Mouse (Mus musculus) heart, embryonic 11.5 days (tissue): ENCODE data around the gene Kcnk6. TPM values are rescaled to one million over a fixed set of nuclear protein-coding genes. Genes with fewer than 3 reads are reported as not detected.
"Not testable (repeated sequence)": the region's sequence is repeated elsewhere in the genome, so short reads cannot be mapped to it uniquely, and the experiment has no call there.

ENCODE experiments used
- ATAC-seq: fragments of 200-750 bp; cut with Nextera tagmentation; replicated peaks from 2 replicates; pipeline ENCODE4 v1.8.0; 2017; ENCODE audit warnings: moderate library complexity; ENCODE audit not compliant: insufficient number of reproducible peaks, low FRiP score, low TSS enrichment
- H3K27ac ChIP-seq: fragments of 300-500 bp; sonication (generic); 2 replicates; pipeline ENCODE4 v1.5.1; 2014; ENCODE audit warnings: mild to moderate bottlenecking, low read depth, low read length
- H3K27me3 ChIP-seq: fragments of 300-500 bp; sonication (generic); 2 replicates; pipeline ENCODE4 v1.6.1; 2014; ENCODE audit warnings: mild to moderate bottlenecking, low read length, mixed read lengths; ENCODE audit not compliant: control insufficient read depth, insufficient read depth
- H3K36me3 ChIP-seq: fragments of 300-500 bp; sonication (generic); 2 replicates; pipeline ENCODE4 v1.6.1; 2014; ENCODE audit warnings: mild to moderate bottlenecking, low read length, moderate library complexity, mixed read lengths; ENCODE audit not compliant: control insufficient read depth, insufficient read depth
- H3K4me1 ChIP-seq: fragments of 300-500 bp; sonication (generic); 2 replicates; pipeline ENCODE4 v1.6.1; 2014; ENCODE audit warnings: low read length; ENCODE audit not compliant: control insufficient read depth, insufficient read depth
- H3K4me2 ChIP-seq: fragments of 300-500 bp; sonication (generic); 2 replicates; pipeline ENCODE4 v1.6.1; 2014; ENCODE audit warnings: mild to moderate bottlenecking, moderate library complexity
- H3K4me3 ChIP-seq: fragments of 300-500 bp; sonication (generic); 2 replicates; pipeline ENCODE4 v1.5.1; 2014; ENCODE audit warnings: low read depth, low read length
- H3K9ac ChIP-seq: fragments of 300-500 bp; sonication (generic); 2 replicates; pipeline ENCODE4 v1.6.1; 2014; ENCODE audit warnings: mild to moderate bottlenecking, low read depth, low read length, moderate library complexity
- H3K9me3 ChIP-seq: fragments of 300-500 bp; sonication (generic); replicated peaks from 2 replicates; pipeline ENCODE4 v1.6.1; 2016; ENCODE audit warnings: low read length; ENCODE audit not compliant: control insufficient read depth
- WGBS: fragments of 180-500 bp; shearing (Covaris S2); extraction: QIAGEN DNeasy Blood & Tissue Kit; methylation state at CpG from one replicate; pipeline ENCODE4 v1.1.7; 2014; ENCODE audit not compliant: insufficient replicate concordance; 5-methylcytosine and 5-hydroxymethylcytosine counted together
- polyA plus RNA-seq: library from polyadenylated mRNA; unstranded; fragments of >200 nt; fragmentation: Nextera tagmentation; extraction: Ambion mirVana; gene quantifications from 2 replicates; pipeline ENCODE4 v1.2.1, GENCODE M21; 2014

Gene Kcnk6
- polyA plus RNA-seq, 1 experiment from 2014 or later = 0.89 TPM

DNA sequence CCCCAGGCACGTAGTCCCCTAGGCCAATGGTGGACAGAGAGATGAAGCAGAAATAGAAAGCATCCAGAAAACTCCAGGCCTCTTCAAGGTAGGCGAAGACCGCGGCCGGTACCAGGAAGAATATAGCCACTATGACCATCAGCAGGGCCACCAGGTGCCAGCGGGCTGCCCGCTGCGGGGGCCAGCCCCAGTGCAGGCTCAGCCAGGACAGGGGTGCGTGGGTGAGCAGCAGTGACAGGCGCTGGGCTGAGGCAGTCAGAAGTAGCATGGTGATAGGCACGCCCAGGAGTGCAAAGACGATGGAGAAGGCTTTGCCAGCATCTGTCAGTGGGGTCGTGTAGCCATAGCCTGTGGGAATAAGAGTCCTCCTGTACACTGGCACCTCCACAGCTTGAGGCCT, 6.8 kb downstream of the Kcnk6 start:
- Histone ChIP-seq H3K4me2 (no peak overlapping the region), H3K9me3 (no peaks in the 10 kb centered on the region), H3K4me3 (no peak overlapping the region), H3K9ac (no peak overlapping the region), H3K36me3 (no peaks in the 10 kb centered on the region), H3K27ac (no peak overlapping the region), H3K27me3 (peaks cover 6% of the 10 kb centered on the region; the same call in 1 of the 2 replicates), H3K4me1 (peaks cover 6% of the 10 kb centered on the region; the same call in 1 of the 2 replicates)
- no peak for ATAC-seq
- 74% methylated on average over 13 of the region's 13 CpGs for WGBS

GRCm38 (mm10) chr7:29224756-29225394, 7.4 kb downstream of the Kcnk6 start:
- no peak overlapping the region for H3K27ac ChIP-seq
- H3K4me1 ChIP-seq = peaks cover 6% of the 10 kb centered on the region; the same call in 1 of the 2 replicates
- H3K36me3 ChIP-seq = no peaks in the 10 kb centered on the region
- H3K4me3 ChIP-seq = no peak overlapping the region
- H3K9ac ChIP-seq = 0 out of 2 replicates have a peak overlapping the region, but pooled peaks have one; percentile 5
- H3K4me2 ChIP-seq = peak overlapping the region; percentile 8
- H3K27me3 ChIP-seq = peaks cover 6% of the 10 kb centered on the region; the same call in 1 of the 2 replicates
- no peak for ATAC-seq
- peaks cover 4% of the 10 kb centered on the region; the same call in 1 of the 2 replicates for H3K9me3 ChIP-seq
- whole genome bisulfite sequencing = 15% methylated on average over 16 of the region's 16 CpGs

GRCm38 (mm10) chr7:29214846-29215245, 17.5 kb downstream of the Kcnk6 start:
- Histone ChIP-seq H3K27ac (no peak overlapping the region), H3K4me1 (no peaks in the 10 kb centered on the region), H3K27me3 (peaks cover 8% of the 10 kb centered on the region), H3K4me2 (no peak overlapping the region), H3K9ac (no peak overlapping the region), H3K9me3 (peaks cover 11% of the 10 kb centered on the region), H3K36me3 (no peaks in the 10 kb centered on the region), H3K4me3 (no peak overlapping the region)
- WGBS = 42% methylated on average over 15 of the region's 15 CpGs
- no peak for ATAC-seq

GRCm38 (mm10) chr7:29214236-29214635, 18.1 kb downstream of the Kcnk6 start:
- Histone ChIP-seq H3K4me3 (no peak overlapping the region), H3K9me3 (peaks cover 8% of the 10 kb centered on the region), H3K27ac (no peak overlapping the region), H3K36me3 (no peaks in the 10 kb centered on the region), H3K4me2 (no peak overlapping the region), H3K27me3 (peaks cover 8% of the 10 kb centered on the region), H3K4me1 (no peaks in the 10 kb centered on the region), H3K9ac (no peak overlapping the region)
- ATAC-seq = no peak
- WGBS = 49% methylated on average over 2 of the region's 2 CpGs

DNA sequence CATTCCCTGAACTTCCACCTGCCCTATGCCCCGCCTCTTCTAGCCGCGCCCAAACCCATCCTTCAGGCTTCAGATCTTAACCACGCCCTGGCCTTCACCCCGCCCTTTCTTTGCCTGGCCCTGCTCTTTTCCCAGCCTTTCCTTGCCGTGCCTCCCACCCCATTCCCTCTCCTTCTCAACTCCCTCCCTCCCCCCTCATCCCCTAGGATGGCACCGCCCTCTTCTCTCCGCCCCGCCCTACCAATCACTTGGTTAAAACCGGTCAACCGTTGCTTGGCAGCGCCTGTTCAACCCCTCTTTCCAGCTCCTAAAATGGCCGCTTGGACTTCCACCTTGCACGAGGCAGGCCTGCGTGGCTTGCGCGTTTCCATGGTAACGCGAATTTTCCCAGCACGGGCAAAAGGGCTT, 18.6 kb downstream of the Kcnk6 start, which contains the start of gene Catsperg1:
TSS of gene Catsperg1 (minus strand) at position 361 of the 408 bp plus-strand sequence.
- WGBS = 5% methylated on average over 20 of the region's 20 CpGs
- 0 out of 2 replicates have a peak, but pooled peaks have one; percentile 37 for ATAC-seq
- Histone ChIP-seq H3K4me2 (peak within 1 kb of the TSS; percentile 34), H3K27me3 (peaks cover 8% of the 10 kb centered on the region), H3K9ac (no peak within 1 kb of the TSS), H3K4me3 (no peak within 1 kb of the TSS), H3K9me3 (peaks cover 3% of the 10 kb centered on the region), H3K36me3 (no peaks in the 10 kb centered on the region), H3K27ac (no peak within 1 kb of the TSS), H3K4me1 (no peaks in the 10 kb centered on the region)

DNA sequence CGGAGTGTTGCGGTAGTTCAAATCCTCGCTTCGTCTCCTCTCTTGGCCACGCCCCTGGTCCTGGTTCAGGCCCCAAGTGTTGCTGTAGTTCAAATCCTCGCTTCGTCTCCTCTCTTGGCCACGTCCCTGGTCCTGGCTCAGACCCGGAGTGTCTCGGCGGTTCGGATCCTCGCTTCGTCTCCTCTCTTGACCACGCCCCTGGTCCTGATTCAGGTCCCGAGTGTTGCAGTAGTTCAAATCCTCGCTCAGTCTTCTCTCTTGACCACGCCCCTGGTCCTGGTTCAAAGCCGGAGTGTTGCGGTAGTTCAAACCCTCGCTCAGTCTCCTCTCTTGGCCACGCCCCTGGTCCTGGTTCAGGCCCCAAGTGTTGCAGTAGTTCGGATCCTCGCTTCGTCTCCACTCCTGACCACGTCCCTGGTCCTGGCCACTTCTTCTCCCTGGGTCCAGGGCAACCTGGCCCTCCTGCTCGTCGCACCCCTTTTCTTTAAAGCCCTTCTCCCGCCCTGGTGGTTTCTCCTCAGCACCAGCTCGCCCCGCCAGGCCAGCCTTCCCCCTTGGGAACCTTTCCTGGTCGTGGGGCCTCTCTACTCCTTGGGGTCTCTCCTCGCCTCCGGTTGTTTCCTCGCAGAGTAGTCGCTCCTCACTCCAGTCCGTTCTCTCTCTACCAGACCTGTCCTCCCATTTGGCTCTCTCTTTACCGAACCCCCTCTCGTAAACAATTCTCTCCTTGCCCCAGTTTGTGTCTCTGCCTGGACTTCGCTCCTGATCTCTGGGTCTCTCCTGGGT, 19.3 kb downstream of the Kcnk6 start:
- 11% methylated on average over 40 of the region's 40 CpGs for WGBS
- peak overlapping the region; percentile 34 for H3K4me2 ChIP-seq
- H3K36me3 ChIP-seq, H3K27me3 ChIP-seq, H3K4me1 ChIP-seq, H3K27ac ChIP-seq, H3K4me3 ChIP-seq, H3K9me3 ChIP-seq, ATAC-seq, H3K9ac ChIP-seq: not testable (repeated sequence)

GRCm38 (mm10) chr7:29212199-29212765, 20.0 kb downstream of the Kcnk6 start:
- WGBS = 12% methylated on average over 26 of the region's 26 CpGs

GRCm38 (mm10) chr7:29211415-29212198, 20.7 kb downstream of the Kcnk6 start:
- peak; percentile 73 for ATAC-seq
- peaks cover under 1% of the 10 kb centered on the region; the same call in 1 of the 2 replicates for H3K9me3 ChIP-seq
- H3K27ac ChIP-seq = peak overlapping the region; percentile 32
- H3K4me1 ChIP-seq = no peaks in the 10 kb centered on the region
- peak overlapping the region; percentile 18; the same call in 1 of the 2 replicates for H3K9ac ChIP-seq
- H3K4me2 ChIP-seq = peak overlapping the region; percentile 65
- no peaks in the 10 kb centered on the region for H3K36me3 ChIP-seq
- peaks cover 8% of the 10 kb centered on the region for H3K27me3 ChIP-seq
- 3% methylated on average over 34 of the region's 34 CpGs for WGBS
- H3K4me3 ChIP-seq = peak overlapping the region; percentile 44

More at GRCm38 (mm10) chr7:29212199-29212765, 20.0 kb downstream of the Kcnk6 start:
- Histone ChIP-seq H3K27ac (no peak overlapping the region), H3K4me2 (peak overlapping the region; percentile 65), H3K36me3 (no peaks in the 10 kb centered on the region), H3K27me3 (peaks cover 8% of the 10 kb centered on the region), H3K9ac (no peak overlapping the region), H3K4me3 (peak overlapping the region; percentile 44; the same call in 1 of the 2 replicates), H3K9me3 (peaks cover 3% of the 10 kb centered on the region; the same call in 1 of the 2 replicates), H3K4me1 (no peaks in the 10 kb centered on the region)
- ATAC-seq = no peak
